8 mouse cellular contexts compared by ENCODE assay signal in the genomic region with DNA sequence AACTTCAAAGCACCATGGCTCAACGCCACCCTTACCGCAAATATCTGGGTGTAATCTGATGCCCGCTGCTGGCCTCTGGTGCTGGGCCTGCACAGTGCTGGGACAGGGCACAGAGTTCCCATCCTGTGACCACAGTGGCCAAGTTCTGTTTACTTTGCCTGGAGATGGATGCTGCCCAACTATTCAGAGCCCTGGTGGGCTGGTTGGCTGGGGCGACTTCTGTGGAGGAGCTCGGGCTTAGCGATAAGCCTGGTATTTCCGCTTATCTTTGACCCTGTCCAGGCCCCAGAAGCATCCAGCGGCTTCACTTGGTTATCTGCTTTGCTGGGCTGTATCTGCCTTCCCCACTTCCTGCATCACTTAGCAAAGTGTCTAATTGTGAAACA. TPM values are rescaled to one million over a fixed set of nuclear protein-coding genes. Genes with fewer than 3 reads are reported as not detected.
DNase-seq lines count a peak whose midpoint lies in the region; ATAC-seq and TF ChIP-seq lines count a peak whose summit lies in the region.

No protein-coding gene starts in this region.

- ATAC-seq in hindbrain, embryonic 13.5 days (ENCODE audit: low FRiP score), result no peak
- ATAC-seq in midbrain, postnatal 0 days (ENCODE audit: low FRiP score), result no peak

- WGBS in hindbrain, embryonic 10.5 days, result 80% methylated on average over 8 of the region's 8 CpGs
- 82% methylated on average over 8 of the region's 8 CpGs for whole genome bisulfite sequencing in hindbrain, embryonic 13.5 days
- WGBS in midbrain, postnatal 0 days, result 76% methylated on average over 8 of the region's 8 CpGs

- H3K36me3 ChIP-seq in hindbrain, embryonic 10.5 days, result no peaks in the 10 kb centered on the region
- H3K36me3 ChIP-seq in hindbrain, embryonic 13.5 days, result no peaks in the 10 kb centered on the region
- no peaks in the 10 kb centered on the region for H3K36me3 ChIP-seq in midbrain, postnatal 0 days (ENCODE audit: insufficient read depth, low read length)

- no peaks in the 10 kb centered on the region for H3K9me3 ChIP-seq in hindbrain, embryonic 10.5 days
- H3K9me3 ChIP-seq in hindbrain, embryonic 13.5 days, result no peaks in the 10 kb centered on the region
- no peaks in the 10 kb centered on the region for H3K9me3 ChIP-seq in midbrain, postnatal 0 days (ENCODE audit: low read length)

- no peak overlapping the region for H3K9ac ChIP-seq in hindbrain, embryonic 13.5 days
- H3K9ac ChIP-seq in midbrain, postnatal 0 days (replicated peaks; ENCODE audit: low read length, poor library complexity, severe bottlenecking), result no peak overlapping the region

- H3K4me1 ChIP-seq in hindbrain, embryonic 10.5 days (replicated peaks), result peaks cover 18% of the 10 kb centered on the region; the same call in 1 of the 2 replicates
- H3K4me1 ChIP-seq in hindbrain, embryonic 13.5 days (replicated peaks), result no peaks in the 10 kb centered on the region
- H3K4me1 ChIP-seq in midbrain, postnatal 0 days (ENCODE audit: insufficient read depth, low read length), result no peaks in the 10 kb centered on the region

- TF ChIP-seq CTCF in midbrain, postnatal 0 days (IDR thresholded peaks at IDR 0.05), result no peak

- no peak for DNase-seq in hindbrain, embryonic 10.5 days (ENCODE audit: low spot score)
- DNase-seq in heart, adult 8-10 months (ENCODE audit: low spot score), result peak; percentile 77
- DNase-seq in kidney, postnatal 10 days, result peak; percentile 58
- DNase-seq in lung, postnatal 4 days, result peak; percentile 47 to 76
- no peak for DNase-seq in thymus, postnatal 4 days
- no peak for DNase-seq in left cerebral cortex, adult 8-10 months (ENCODE audit: low spot score in 2 of 2)
- no peak for DNase-seq in midbrain, postnatal 0 days (ENCODE audit: low spot score)

- H3K27me3 ChIP-seq in hindbrain, embryonic 10.5 days (ENCODE audit: insufficient read depth, poor library complexity, severe bottlenecking), result no peaks in the 10 kb centered on the region
- no peaks in the 10 kb centered on the region for H3K27me3 ChIP-seq in hindbrain, embryonic 13.5 days
- H3K27me3 ChIP-seq in midbrain, postnatal 0 days (ENCODE audit: insufficient read depth, low read length), result no peaks in the 10 kb centered on the region

- H3K4me2 ChIP-seq in hindbrain, embryonic 13.5 days, result no peak overlapping the region
- H3K4me2 ChIP-seq in midbrain, postnatal 0 days (ENCODE audit: low read depth, low read length, poor library complexity, severe bottlenecking), result no peak overlapping the region

- H3K27ac ChIP-seq in hindbrain, embryonic 10.5 days, result peak overlapping the region; percentile 63
- no peak overlapping the region for H3K27ac ChIP-seq in hindbrain, embryonic 13.5 days
- H3K27ac ChIP-seq in midbrain, postnatal 0 days (ENCODE audit: low read depth, low read length), result no peak overlapping the region

- H3K4me3 ChIP-seq in hindbrain, embryonic 10.5 days, result no peak overlapping the region
- H3K4me3 ChIP-seq in hindbrain, embryonic 13.5 days, result no peak overlapping the region
- no peak overlapping the region for H3K4me3 ChIP-seq in midbrain, postnatal 0 days (ENCODE audit: low read depth, low read length)

RNA-seq across cellular contexts. Expression of a gene that starts 5.3 kb away (rescaled TPM):
- 1.2 and 1.3 TPM in 2 replicates for polyA plus RNA-seq in hindbrain, embryonic 10.5 days (2016; fragmentation: Nextera tagmentation; extraction: Ambion mirVana)
- polyA plus RNA-seq in hindbrain, embryonic 13.5 days (2015; fragmentation: Nextera tagmentation; extraction: Ambion mirVana), result 0.38 and 0.39 TPM in 2 replicates
- total RNA-seq in heart, adult 8-10 months (2022), result 100 to 1,000 TPM; 470 to 539 (median 495) TPM
- total RNA-seq in left cerebral cortex, adult 8-10 months (2022), result 1 to 10 TPM; 3.0 to 4.5 (median 3.5) TPM
- 0.09 TPM in 1 of 2 replicates, not detected in the other for total RNA-seq in midbrain, postnatal 0 days (2014; rRNA removed)
- polyA plus RNA-seq in midbrain, postnatal 0 days (2015; fragmentation: Nextera tagmentation; extraction: Ambion mirVana), result 0.18 and 0.46 TPM in 2 replicates

RNA-seq across cellular contexts. Expression of a gene that starts 51.8 kb away (rescaled TPM):
- polyA plus RNA-seq in hindbrain, embryonic 10.5 days (2016; fragmentation: Nextera tagmentation; extraction: Ambion mirVana), result 39.8 and 42.9 TPM in 2 replicates
- 42.5 and 46.7 TPM in 2 replicates for polyA plus RNA-seq in hindbrain, embryonic 13.5 days (2015; fragmentation: Nextera tagmentation; extraction: Ambion mirVana)
- total RNA-seq in heart, adult 8-10 months (2022), result 10 to 100 TPM; 13.9 to 17.5 (median 16.3) TPM
- 10 to 100 TPM in 2 of 4 experiments, 1 to 10 TPM in 2; 8.9 to 11.2 (median 9.8) TPM for total RNA-seq in left cerebral cortex, adult 8-10 months (2022)
- total RNA-seq in midbrain, postnatal 0 days (2014; rRNA removed), result 13.4 and 17.9 TPM in 2 replicates
- polyA plus RNA-seq in midbrain, postnatal 0 days (2015; fragmentation: Nextera tagmentation; extraction: Ambion mirVana), result 40.7 and 48.0 TPM in 2 replicates

Comparison
In these comparisons a context has a peak if more than half of its experiments do, and no peak if none do; other contexts are left out.
1. DNase-seq: peak in heart, adult 8-10 months (single experiment), kidney, postnatal 10 days (single experiment) and lung, postnatal 4 days (2 of 2); none in hindbrain, embryonic 10.5 days (single experiment), thymus, postnatal 4 days (single experiment), left cerebral cortex, adult 8-10 months (0 of 2) and midbrain, postnatal 0 days (single experiment).
2. RNA of a gene that starts 5.3 kb away (total RNA-seq): 470 to 539 TPM in heart, adult 8-10 months; 3.0 to 4.5 TPM in left cerebral cortex, adult 8-10 months and 0.09 TPM in midbrain, postnatal 0 days; every median in the first group is over 10 times any median in the second.